Mouse (Mus musculus): Measurements from ENCODE around the gene Dennd2d. TPM values are rescaled to one million over a fixed set of nuclear protein-coding genes. Genes with fewer than 3 reads are reported as not detected.

Gene Dennd2d
- polyA plus RNA-seq, 2 experiments = 2.1 to 4.0 TPM

DNA sequence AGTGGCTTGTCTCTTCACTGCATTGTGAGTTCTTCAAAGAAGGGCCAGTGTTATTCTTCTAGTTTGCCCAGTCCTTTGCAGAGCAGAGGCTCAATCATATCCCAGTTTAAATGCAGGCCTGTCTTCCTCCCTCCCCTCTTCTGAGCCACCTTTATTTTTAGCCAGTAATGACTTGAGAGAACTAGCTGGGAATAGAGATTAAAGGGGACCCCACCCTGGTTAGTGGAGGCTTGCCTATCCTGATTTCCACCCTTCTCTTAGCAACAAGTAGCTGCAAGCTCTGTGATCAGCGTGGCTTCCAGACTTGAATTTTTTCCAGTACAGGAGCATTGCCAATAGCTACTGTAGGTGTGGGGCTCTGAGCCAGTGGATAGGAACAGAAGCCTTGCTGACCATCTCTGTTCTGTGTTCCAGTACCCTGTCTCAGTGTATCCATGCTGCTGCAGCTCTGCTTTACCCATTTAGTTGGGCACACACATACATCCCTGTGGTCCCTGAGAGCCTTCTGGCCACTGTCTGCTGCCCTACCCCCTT lies 12.3 kb downstream of the Dennd2d start:
- ATAC-seq (ENCODE audit: insufficient read depth) = peak; percentile 69
- peak in 2 of 3 experiments; percentile 38 to 45 for DNase-seq (ENCODE audit: low read depth in 3 of 3, low spot score in 3 of 3)
- H3K27ac ChIP-seq = no peak overlapping the region; the same call in 1 of the 2 replicates

DNA sequence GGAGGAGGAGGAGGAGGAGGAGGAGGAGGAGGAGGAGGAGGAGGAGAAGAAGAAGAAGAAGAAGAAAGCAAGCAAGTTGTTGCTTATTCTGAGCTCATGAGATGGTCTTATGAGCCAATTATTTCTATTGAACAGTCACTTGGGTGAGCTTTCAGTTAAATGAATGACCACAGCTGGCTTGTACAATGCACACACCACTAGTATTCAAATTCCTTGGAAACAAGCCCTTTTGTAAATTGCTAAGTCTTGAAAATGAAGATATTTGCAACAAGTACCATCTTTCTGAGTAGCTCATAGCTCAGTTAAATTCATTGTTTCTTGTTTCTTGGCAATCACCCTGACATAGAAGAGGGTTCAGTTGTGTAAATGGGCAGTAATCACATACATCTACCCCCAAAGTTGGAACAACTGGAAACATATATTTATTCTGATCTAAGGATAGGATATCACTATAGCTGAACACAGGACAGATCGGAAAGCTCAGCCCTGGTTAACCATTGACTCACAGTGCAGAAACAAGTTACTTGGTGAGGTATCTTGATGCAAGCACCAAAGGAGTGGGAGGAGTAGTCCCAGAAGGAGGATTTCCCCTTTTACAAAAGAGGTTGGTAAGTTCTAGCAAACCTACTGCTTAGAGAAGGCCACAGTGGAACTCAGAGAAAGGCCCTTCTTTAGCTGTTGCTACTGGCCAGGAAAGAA lies 13.3 kb downstream of the Dennd2d start:
- ATAC-seq (ENCODE audit: insufficient read depth) (peak; percentile 5; the same call in 1 of the 2 replicates), DNase-seq (ENCODE audit: low read depth in 3 of 3, low spot score in 3 of 3) (no peak)
- H3K4me1 ChIP-seq (replicated peaks; ENCODE audit: control insufficient read depth in 2 of 2, insufficient read depth in 2 of 2, low read length in 1 of 2) = peaks cover 54 to 60% of the 10 kb centered on the region in 2 experiments
- no peaks in the 10 kb centered on the region for H3K36me3 ChIP-seq (replicated peaks; ENCODE audit: control insufficient read depth, insufficient read depth, low read depth)
- no peak overlapping the region for H3K9ac ChIP-seq (replicated peaks)
- H3K4me2 ChIP-seq (ENCODE audit: low read depth) = peak overlapping the region; percentile 29
- WGBS (ENCODE audit: insufficient replicate concordance) = 36% methylated on average over 1 of the region's 1 CpGs
- H3K4me3 ChIP-seq (ENCODE audit: insufficient read depth in 1 of 2, low read depth in 2 of 2, low read length in 2 of 2) = no peak overlapping the region
- H3K9me3 ChIP-seq (ENCODE audit: control insufficient read depth, low read length) = no peaks in the 10 kb centered on the region
- TF ChIP-seq CTCF (IDR thresholded peaks at IDR 0.05; ENCODE audit: low read depth) = no peak
- no peak for TF ChIP-seq EP300 (IDR thresholded peaks at IDR 0.05; ENCODE audit: low read depth)
- peak overlapping the region; percentile 34 for H3K27ac ChIP-seq
- H3K27me3 ChIP-seq (ENCODE audit: control insufficient read depth, insufficient read depth, low read length) = no peaks in the 10 kb centered on the region

More for the DNA sequence above, 12.3 kb downstream of the Dennd2d start:
- TF ChIP-seq CTCF (IDR thresholded peaks at IDR 0.05; ENCODE audit: low read depth) (no peak), EP300 (IDR thresholded peaks at IDR 0.05; ENCODE audit: low read depth) (peak; percentile 55)
- Histone ChIP-seq H3K9me3 (ENCODE audit: control insufficient read depth, low read length) (no peaks in the 10 kb centered on the region), H3K4me1 (replicated peaks; ENCODE audit: control insufficient read depth in 2 of 2, insufficient read depth in 2 of 2, low read length in 1 of 2) (peaks cover 54 to 60% of the 10 kb centered on the region in 2 experiments), H3K36me3 (replicated peaks; ENCODE audit: control insufficient read depth, insufficient read depth, low read depth) (no peaks in the 10 kb centered on the region), H3K4me3 (ENCODE audit: insufficient read depth in 1 of 2, low read depth in 2 of 2, low read length in 2 of 2) (no peak overlapping the region), H3K4me2 (ENCODE audit: low read depth) (peak overlapping the region; percentile 31), H3K9ac (replicated peaks) (no peak overlapping the region), H3K27me3 (ENCODE audit: control insufficient read depth, insufficient read depth, low read length) (no peaks in the 10 kb centered on the region)
- 23% methylated on average over 1 of the region's 1 CpGs for WGBS (ENCODE audit: insufficient replicate concordance)

- ATAC-seq (ENCODE audit: insufficient read depth) = peak; percentile 81
- peaks cover 54 to 58% of the 10 kb centered on the region in 2 experiments for H3K4me1 ChIP-seq (replicated peaks; ENCODE audit: control insufficient read depth in 2 of 2, insufficient read depth in 2 of 2, low read length in 1 of 2)
- peak overlapping the region; percentile 53 for H3K27ac ChIP-seq
- no peak overlapping the region for H3K4me3 ChIP-seq (ENCODE audit: insufficient read depth in 1 of 2, low read depth in 2 of 2, low read length in 2 of 2)
- no peaks in the 10 kb centered on the region for H3K27me3 ChIP-seq (ENCODE audit: control insufficient read depth, insufficient read depth, low read length)
- DNase-seq (ENCODE audit: low read depth in 3 of 3, low spot score in 3 of 3) = peak; percentile 53 to 58 (median 57)
- 21% methylated on average over 4 of the region's 4 CpGs for WGBS (ENCODE audit: insufficient replicate concordance)
- no peaks in the 10 kb centered on the region for H3K9me3 ChIP-seq (ENCODE audit: control insufficient read depth, low read length)
- no peak overlapping the region for H3K9ac ChIP-seq (replicated peaks)
- peak overlapping the region; percentile 29 for H3K4me2 ChIP-seq (ENCODE audit: low read depth)
- no peaks in the 10 kb centered on the region for H3K36me3 ChIP-seq (replicated peaks; ENCODE audit: control insufficient read depth, insufficient read depth, low read depth)
- TF ChIP-seq CTCF (IDR thresholded peaks at IDR 0.05; ENCODE audit: low read depth) (no peak), EP300 (IDR thresholded peaks at IDR 0.05; ENCODE audit: low read depth) (peak; percentile 80)
These were observed 14.0 kb downstream of the Dennd2d start for GRCm38 (mm10) chr3:106496045-106496721.

DNA sequence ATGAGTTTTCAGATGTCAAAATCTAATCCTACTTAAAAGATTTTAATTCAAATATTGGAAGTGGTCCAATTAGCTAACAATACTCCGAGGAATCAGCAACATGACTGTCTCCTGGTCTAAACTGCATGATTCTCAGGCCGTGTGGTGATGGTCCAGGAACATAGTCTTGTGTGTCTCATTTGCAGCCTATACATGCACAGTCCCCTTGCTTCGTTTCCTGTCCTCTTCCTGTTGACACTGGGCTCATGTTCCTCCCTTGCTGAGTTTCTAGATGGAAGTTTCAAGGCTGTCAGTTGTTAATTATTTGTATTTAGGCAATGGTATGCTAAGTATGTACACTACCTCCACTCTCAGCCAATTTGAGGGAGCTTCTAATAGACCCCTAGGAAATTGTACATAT lies 14.8 kb downstream of the Dennd2d start:
- ATAC-seq (ENCODE audit: insufficient read depth) (no peak), DNase-seq (ENCODE audit: low read depth in 3 of 3, low spot score in 3 of 3) (no peak)
- 34% methylated on average over 3 of the region's 3 CpGs for WGBS (ENCODE audit: insufficient replicate concordance)
- peaks cover 48 to 50% of the 10 kb centered on the region in 2 experiments for H3K4me1 ChIP-seq (replicated peaks; ENCODE audit: control insufficient read depth in 2 of 2, insufficient read depth in 2 of 2, low read length in 1 of 2)
- TF ChIP-seq EP300 (IDR thresholded peaks at IDR 0.05; ENCODE audit: low read depth) = no peak
- no peak for TF ChIP-seq CTCF (IDR thresholded peaks at IDR 0.05; ENCODE audit: low read depth)
- H3K9ac ChIP-seq (replicated peaks) = no peak overlapping the region
- H3K27ac ChIP-seq = no peak overlapping the region
- no peak overlapping the region for H3K4me3 ChIP-seq (ENCODE audit: insufficient read depth in 1 of 2, low read depth in 2 of 2, low read length in 2 of 2)
- no peaks in the 10 kb centered on the region for H3K27me3 ChIP-seq (ENCODE audit: control insufficient read depth, insufficient read depth, low read length)
- no peaks in the 10 kb centered on the region for H3K36me3 ChIP-seq (replicated peaks; ENCODE audit: control insufficient read depth, insufficient read depth, low read depth)
- H3K4me2 ChIP-seq (ENCODE audit: low read depth) = no peak overlapping the region
- no peaks in the 10 kb centered on the region for H3K9me3 ChIP-seq (ENCODE audit: control insufficient read depth, low read length)

GRCm38 (mm10) chr3:106500510-106500909 lies 18.3 kb downstream of the Dennd2d start:
- Histone ChIP-seq H3K9ac (replicated peaks) (no peak overlapping the region), H3K27me3 (ENCODE audit: control insufficient read depth, insufficient read depth, low read length) (no peaks in the 10 kb centered on the region), H3K9me3 (ENCODE audit: control insufficient read depth, low read length) (no peaks in the 10 kb centered on the region), H3K4me1 (replicated peaks; ENCODE audit: control insufficient read depth in 2 of 2, insufficient read depth in 2 of 2, low read length in 1 of 2) (peaks cover 16 to 18% of the 10 kb centered on the region in 2 experiments), H3K36me3 (replicated peaks; ENCODE audit: control insufficient read depth, insufficient read depth, low read depth) (peaks cover 2% of the 10 kb centered on the region), H3K4me2 (ENCODE audit: low read depth) (no peak overlapping the region), H3K27ac (no peak overlapping the region), H3K4me3 (ENCODE audit: insufficient read depth in 1 of 2, low read depth in 2 of 2, low read length in 2 of 2) (no peak overlapping the region)
- 75% methylated on average over 2 of the region's 2 CpGs for WGBS (ENCODE audit: insufficient replicate concordance)
- TF ChIP-seq CTCF (IDR thresholded peaks at IDR 0.05; ENCODE audit: low read depth) (no peak), EP300 (IDR thresholded peaks at IDR 0.05; ENCODE audit: low read depth) (no peak)
- ATAC-seq (ENCODE audit: insufficient read depth) = no peak
- DNase-seq (ENCODE audit: low read depth in 3 of 3, low spot score in 3 of 3) = no peak

All from liver, embryonic 14.5 days (tissue).